Mouse (Mus musculus) stomach, embryonic 16.5 days (tissue): ENCODE measurements around the gene Rhou. TPM values are rescaled to one million over a fixed set of nuclear protein-coding genes. Genes with fewer than 3 reads are reported as not detected.
A peak's percentile ranks its signal among the peaks of the same experiment; 100 is the strongest.
"Not testable (repeated sequence)": the region's sequence is repeated elsewhere in the genome, so short reads cannot be mapped to it uniquely, and the experiment has no call there.

Experiments used
- ATAC-seq: fragments of 200-750 bp; cut with Nextera tagmentation; 2 replicates; pipeline ENCODE4 v1.8.0; 2017; ENCODE audit warnings: moderate number of reproducible peaks, moderate TSS enrichment; ENCODE audit not compliant: insufficient read depth, low FRiP score
- H3K27ac ChIP-seq: fragments of 300-500 bp; sonication (generic); 2 replicates; pipeline ENCODE4 v1.5.1; 2014; ENCODE audit warnings: low read length
- H3K27me3 ChIP-seq: fragments of 300-500 bp; sonication (generic); 2 replicates; pipeline ENCODE4 v1.6.1; 2014; ENCODE audit warnings: low read length, control low read depth, mixed read lengths; ENCODE audit not compliant: control insufficient read depth, insufficient read depth
- H3K36me3 ChIP-seq: fragments of 300-500 bp; sonication (generic); 2 replicates; pipeline ENCODE4 v1.6.1; 2014; ENCODE audit warnings: low read length; ENCODE audit not compliant: control insufficient read depth, insufficient read depth
- H3K4me1 ChIP-seq: fragments of 300-500 bp; sonication (generic); 2 replicates; pipeline ENCODE4 v1.6.1; 2014; ENCODE audit warnings: low read length, control low read depth, mixed read lengths; ENCODE audit not compliant: control insufficient read depth, insufficient read depth
- H3K4me2 ChIP-seq: fragments of 300-500 bp; sonication (generic); 2 replicates; pipeline ENCODE4 v1.6.1; 2014; ENCODE audit warnings: low read depth, low read length, mixed read lengths
- H3K4me3 ChIP-seq: fragments of 300-500 bp; sonication (generic); replicated peaks from 2 replicates; pipeline ENCODE4 v1.5.1; 2014; ENCODE audit warnings: mild to moderate bottlenecking, low read length
- H3K9ac ChIP-seq: fragments of 300-500 bp; sonication (generic); 2 replicates; pipeline ENCODE4 v1.6.1; 2014; ENCODE audit warnings: low read length
- H3K9me3 ChIP-seq: fragments of 300-500 bp; sonication (generic); replicated peaks from 2 replicates; pipeline ENCODE4 v1.6.1; 2016; ENCODE audit warnings: low read length, control low read depth; ENCODE audit not compliant: control insufficient read depth
- WGBS: fragments of 180-500 bp; shearing (Covaris S2); extraction: QIAGEN DNeasy Blood & Tissue Kit; methylation state at CpG from one replicate; pipeline ENCODE4 v1.1.7; 2014; 5-methylcytosine and 5-hydroxymethylcytosine counted together
- polyA plus RNA-seq: library from polyadenylated mRNA; unstranded; fragments of >200 nt; fragmentation: Nextera tagmentation; extraction: Ambion mirVana; gene quantifications from 2 replicates; pipeline ENCODE4 v1.2.1, GENCODE M21; 2015

The Rhou gene
- 7.8 and 8.7 TPM in 2 replicates for polyA plus RNA-seq

DNA sequence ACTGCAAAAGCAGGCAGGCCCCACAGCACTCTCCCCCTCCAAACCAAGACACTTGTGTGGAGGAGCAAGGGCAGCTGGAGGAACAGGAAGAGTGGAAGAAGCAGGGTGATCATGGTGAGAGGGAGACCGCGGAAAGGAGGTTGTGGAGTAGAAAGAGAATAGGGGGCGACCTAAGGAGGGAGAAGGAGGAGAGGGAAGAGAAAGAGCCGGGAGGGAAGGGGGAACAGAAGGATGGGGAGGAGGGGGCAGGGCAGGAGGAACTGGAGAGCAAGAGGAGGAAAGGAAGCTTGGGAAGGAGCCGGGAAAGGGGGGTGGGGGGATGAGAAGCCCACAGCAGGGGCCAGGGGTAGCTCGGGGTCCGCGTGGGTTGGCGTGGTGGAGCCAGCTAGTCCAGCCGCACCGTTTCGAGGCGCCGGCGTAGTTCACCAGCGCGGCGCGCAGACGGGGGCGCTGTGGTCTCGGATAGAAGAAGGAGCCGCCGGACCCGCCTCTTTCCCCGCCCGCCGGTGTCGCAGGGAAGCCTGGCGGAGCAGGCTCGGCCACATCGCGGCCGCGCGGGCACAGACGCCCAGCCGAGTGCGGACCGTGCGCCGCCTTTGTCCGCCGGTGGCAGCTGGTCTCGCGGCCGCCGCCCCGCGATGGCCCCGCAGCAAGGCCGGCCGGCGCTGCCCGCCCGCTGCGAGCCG, at the start of gene Rhou:
Gene Rhou (plus strand): TSS at position 622 of the 686 bp plus-strand sequence.
- Histone ChIP-seq H3K4me3 (peak within 1 kb of the TSS; percentile 77), H3K27ac (peak within 1 kb of the TSS; percentile 87), H3K9me3 (no peaks in the 10 kb centered on the region), H3K4me2 (peak within 1 kb of the TSS; percentile 55), H3K36me3 (no peaks in the 10 kb centered on the region), H3K9ac (peak within 1 kb of the TSS; percentile 91), H3K4me1 (peaks cover 22% of the 10 kb centered on the region), H3K27me3 (no peaks in the 10 kb centered on the region)
- under 1% methylated on average over 32 of the region's 58 CpGs for WGBS
- ATAC-seq, result peak; percentile 89

DNA sequence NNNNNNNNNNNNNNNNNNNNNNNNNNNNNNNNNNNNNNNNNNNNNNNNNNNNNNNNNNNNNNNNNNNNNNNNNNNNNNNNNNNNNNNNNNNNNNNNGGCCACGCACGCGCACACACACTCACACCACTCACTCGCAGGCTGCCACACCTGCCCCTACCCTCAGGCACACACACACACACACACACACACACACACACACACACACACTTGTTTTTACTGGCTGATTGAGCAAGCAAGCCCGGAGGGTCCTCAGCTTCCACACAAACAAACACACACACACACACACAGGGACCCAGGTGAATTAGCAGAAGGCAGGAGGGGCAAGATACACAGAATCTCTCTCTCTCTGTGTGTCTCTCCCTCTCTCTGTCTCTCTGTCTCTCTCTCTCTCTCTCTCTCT, 41.1 kb upstream of the Rhou start:
- not testable (repeated sequence) for H3K9me3 ChIP-seq, H3K27ac ChIP-seq, H3K4me1 ChIP-seq, ATAC-seq, H3K9ac ChIP-seq, H3K27me3 ChIP-seq, H3K4me3 ChIP-seq, H3K36me3 ChIP-seq, H3K4me2 ChIP-seq
- WGBS, result 100% methylated on average over 1 of the region's 5 CpGs

DNA sequence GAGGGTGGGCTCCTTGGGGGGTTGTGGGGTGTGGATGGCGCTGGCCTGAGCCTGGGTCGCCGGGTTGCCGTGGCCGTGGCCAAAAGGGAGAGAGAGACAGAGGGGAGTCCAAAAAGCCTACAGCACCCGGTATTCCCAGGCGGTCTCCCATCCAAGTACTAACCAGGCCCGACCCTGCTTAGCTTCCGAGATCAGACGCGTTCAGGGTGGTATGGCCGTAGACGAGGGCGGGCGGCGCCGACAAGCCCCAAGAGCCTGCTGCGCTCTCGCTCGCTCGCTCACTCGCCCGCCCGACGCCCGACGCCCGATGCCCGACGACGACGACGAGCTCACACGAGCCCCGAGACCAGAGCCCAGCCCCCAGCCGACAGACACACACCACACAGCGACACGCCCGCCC, 30.2 kb upstream of the Rhou start:
- H3K27me3 ChIP-seq, H3K4me1 ChIP-seq, H3K36me3 ChIP-seq, H3K9ac ChIP-seq, ATAC-seq, H3K9me3 ChIP-seq, H3K4me3 ChIP-seq, H3K27ac ChIP-seq, H3K4me2 ChIP-seq: not testable (repeated sequence)
- no CpG with 5 or more reads among the region's 39 CpGs for WGBS

DNA sequence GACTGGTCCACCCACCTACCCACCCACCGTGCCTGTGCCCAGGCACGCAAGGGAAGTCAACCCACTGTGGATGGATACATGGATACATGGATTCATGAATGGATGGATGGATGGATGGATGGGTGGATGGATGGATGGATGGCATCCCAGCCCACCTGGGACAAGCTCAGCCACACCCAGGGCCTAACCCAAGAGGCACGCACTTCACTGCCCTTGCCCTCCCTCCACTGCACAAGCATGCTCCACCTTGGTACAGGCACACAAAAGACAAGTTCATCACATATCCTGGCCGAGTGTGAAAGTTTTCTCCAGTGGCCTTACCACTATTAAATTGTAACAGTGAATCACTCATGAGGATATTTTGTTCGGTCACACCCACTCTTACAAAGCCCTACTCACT, 29.5 kb upstream of the Rhou start:
- Histone ChIP-seq H3K27me3 (peaks cover 6% of the 10 kb centered on the region), H3K27ac (no peak overlapping the region), H3K4me2 (no peak overlapping the region), H3K4me3 (no peak overlapping the region), H3K9ac (no peak overlapping the region), H3K4me1 (peaks cover 6% of the 10 kb centered on the region; the same call in 1 of the 2 replicates), H3K36me3 (no peaks in the 10 kb centered on the region), H3K9me3 (no peaks in the 10 kb centered on the region)
- WGBS, result 49% methylated on average over 5 of the region's 5 CpGs
- no peak for ATAC-seq

DNA sequence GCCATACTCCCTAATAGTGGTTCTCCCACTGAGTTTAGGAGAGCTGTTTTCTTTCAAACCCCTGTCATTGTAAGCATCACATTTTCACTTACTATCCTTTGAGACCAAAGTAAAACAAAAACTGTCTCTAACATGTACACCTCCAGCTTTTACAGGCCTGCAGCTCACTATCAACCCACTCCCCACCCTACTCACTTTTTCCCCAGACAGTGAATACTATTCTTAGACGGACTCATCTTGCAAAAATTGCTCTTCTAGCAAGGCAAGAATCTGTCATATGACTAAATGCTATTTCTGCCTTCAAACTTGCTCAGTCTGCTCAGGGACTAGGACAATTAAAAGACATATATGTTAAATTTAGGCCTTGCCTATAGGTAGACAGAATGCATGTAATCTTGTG, 29.0 kb upstream of the Rhou start:
- no peak overlapping the region for H3K4me3 ChIP-seq
- H3K9me3 ChIP-seq, result no peaks in the 10 kb centered on the region
- no peak overlapping the region for H3K9ac ChIP-seq
- no peak overlapping the region for H3K4me2 ChIP-seq
- H3K27ac ChIP-seq, result no peak overlapping the region
- peaks cover 10% of the 10 kb centered on the region for H3K27me3 ChIP-seq
- no peaks in the 10 kb centered on the region for H3K36me3 ChIP-seq
- 45% methylated on average over 1 of the region's 1 CpGs for WGBS
- peaks cover 10% of the 10 kb centered on the region; the same call in 1 of the 2 replicates for H3K4me1 ChIP-seq
- no peak for ATAC-seq

DNA sequence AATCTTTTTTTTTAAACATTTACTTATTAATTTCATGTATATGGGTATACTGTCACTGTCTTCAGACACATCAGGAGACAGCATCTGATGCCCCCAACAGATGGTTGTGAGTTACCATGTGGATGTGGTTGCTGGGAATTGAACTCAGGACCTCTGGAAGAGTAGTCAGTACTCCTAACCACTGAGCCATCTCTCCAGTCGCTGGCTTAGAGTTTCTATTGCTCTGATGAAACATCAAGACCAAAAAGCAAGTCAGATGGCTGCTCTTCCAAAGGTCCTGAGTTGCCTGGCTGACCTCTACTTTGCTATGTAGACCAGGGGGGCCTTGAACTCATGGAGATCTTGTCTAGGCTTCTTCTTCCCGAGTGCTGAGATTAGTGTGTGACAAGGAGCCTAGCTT, 28.0 kb upstream of the Rhou start:
- ATAC-seq, result no peak
- Histone ChIP-seq H3K4me2 (no peak overlapping the region), H3K27me3 (peaks cover 10% of the 10 kb centered on the region), H3K27ac (no peak overlapping the region), H3K36me3 (no peaks in the 10 kb centered on the region), H3K9ac (no peak overlapping the region), H3K4me3 (no peak overlapping the region), H3K4me1 (peaks cover 16% of the 10 kb centered on the region), H3K9me3 (no peaks in the 10 kb centered on the region)
- 31% methylated on average over 2 of the region's 2 CpGs for WGBS

DNA sequence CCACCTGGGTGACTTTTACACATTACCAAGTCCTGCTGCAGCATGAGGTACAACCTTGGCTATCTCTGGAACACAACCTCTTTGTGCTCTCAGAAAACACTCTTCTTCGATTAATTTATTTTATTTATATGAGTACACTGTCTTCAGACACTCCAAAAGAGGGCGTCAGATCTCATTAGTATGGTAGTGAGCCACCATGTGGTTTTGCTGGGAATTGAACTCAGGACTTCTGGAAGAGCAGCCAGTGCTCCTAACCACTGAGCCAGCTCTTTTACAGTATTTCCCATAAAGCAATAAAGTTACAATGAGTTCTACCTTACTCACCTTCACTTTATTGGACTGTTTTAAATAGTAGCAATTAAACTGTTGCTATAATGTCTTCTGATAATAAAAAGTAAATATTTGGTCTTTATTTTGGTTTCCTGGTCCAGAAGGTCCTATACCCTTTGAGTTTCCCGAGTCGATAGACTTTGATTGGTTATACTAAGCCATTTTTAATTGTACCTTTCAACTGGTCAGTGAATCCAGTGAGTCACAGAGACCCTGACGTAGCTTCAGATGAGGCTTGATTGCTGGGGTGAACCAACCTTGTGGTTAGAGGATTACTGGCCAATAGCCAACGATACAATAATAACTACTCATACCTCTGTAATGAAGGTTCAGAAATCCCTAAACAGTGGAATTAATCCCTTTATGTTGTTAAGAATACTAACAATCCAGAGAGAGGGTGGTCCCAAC, 26.1 kb upstream of the Rhou start:
- Histone ChIP-seq H3K4me1 (peaks cover 17% of the 10 kb centered on the region), H3K4me2 (no peak overlapping the region), H3K9ac (no peak overlapping the region), H3K27ac (no peak overlapping the region), H3K27me3 (peaks cover 10% of the 10 kb centered on the region), H3K9me3 (no peaks in the 10 kb centered on the region), H3K36me3 (no peaks in the 10 kb centered on the region), H3K4me3 (no peak overlapping the region)
- ATAC-seq, result no peak
- 52% methylated on average over 6 of the region's 6 CpGs for WGBS

DNA sequence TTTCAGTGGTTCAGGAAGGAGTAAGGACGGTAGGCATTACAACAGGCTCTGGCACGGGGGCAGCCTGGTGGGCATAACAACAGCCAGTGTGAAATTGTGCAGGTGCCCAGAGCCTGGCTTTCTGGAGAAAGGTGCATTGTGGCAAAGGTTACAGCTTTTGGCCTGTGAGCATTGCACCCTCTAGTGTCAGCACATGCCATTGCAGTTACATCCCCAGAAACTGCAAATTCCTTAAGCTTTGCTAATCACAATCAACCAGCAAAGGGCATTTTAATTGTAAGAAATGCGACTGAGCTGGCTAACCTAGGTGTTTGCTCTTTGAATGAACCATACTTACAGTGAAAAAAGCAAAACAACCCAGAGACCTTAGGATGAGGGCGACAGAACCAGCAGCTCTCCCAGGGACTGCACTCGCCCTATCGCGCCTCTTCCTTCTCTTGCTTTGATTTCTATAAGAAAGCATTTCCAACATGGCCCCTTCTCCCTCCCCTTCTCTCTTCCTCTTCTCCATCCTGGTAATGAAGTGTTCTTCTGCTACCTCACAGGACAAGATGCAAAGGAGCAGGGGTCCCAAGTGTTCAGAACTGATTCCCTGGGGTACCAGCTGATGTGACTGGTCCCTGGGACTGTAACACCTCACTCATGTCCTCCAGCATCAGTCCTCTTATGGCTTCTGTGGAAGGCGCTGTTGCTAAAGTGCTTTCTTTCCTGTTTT, 25.3 kb upstream of the Rhou start:
- WGBS, result 1% methylated on average over 8 of the region's 8 CpGs
- peak overlapping the region; percentile 67 for H3K4me2 ChIP-seq
- peak overlapping the region; percentile 37 for H3K4me3 ChIP-seq
- H3K4me1 ChIP-seq, result peaks cover 17% of the 10 kb centered on the region
- H3K27ac ChIP-seq, result no peak overlapping the region
- H3K27me3 ChIP-seq, result peaks cover 14% of the 10 kb centered on the region
- ATAC-seq, result no peak
- no peaks in the 10 kb centered on the region for H3K9me3 ChIP-seq
- no peaks in the 10 kb centered on the region for H3K36me3 ChIP-seq
- 0 out of 2 replicates have a peak overlapping the region, but pooled peaks have one; percentile 48 for H3K9ac ChIP-seq
